Mouse (Mus musculus) hindbrain, embryonic 11.5 days (tissue): Measurements from ENCODE around the gene Dusp1. TPM values are rescaled to one million over a fixed set of nuclear protein-coding genes. Genes with fewer than 3 reads are reported as not detected.

Experiments
- ATAC-seq: fragments of 200-750 bp; cut with Nextera tagmentation; 2 replicates; pipeline ENCODE4 v1.8.0; 2017; ENCODE audit warnings: mild to moderate bottlenecking, moderate TSS enrichment, moderate library complexity; ENCODE audit not compliant: low FRiP score
- DNase-seq: peaks from one replicate; pipeline ENCODE4 v3.0.0-alpha.2; 2015; ENCODE audit warnings: low spot score
- H3K27ac ChIP-seq: fragments of 300-500 bp; sonication (generic); 2 replicates; pipeline ENCODE4 v1.5.1; 2014; ENCODE audit warnings: mild to moderate bottlenecking, low read depth, low read length
- H3K27me3 ChIP-seq: fragments of 300-500 bp; sonication (generic); 2 replicates; pipeline ENCODE4 v1.6.1; 2014; ENCODE audit warnings: mild to moderate bottlenecking, low read length, moderate library complexity, mixed read lengths; ENCODE audit not compliant: control insufficient read depth, insufficient read depth
- H3K36me3 ChIP-seq: fragments of 300-500 bp; sonication (generic); 2 replicates; pipeline ENCODE4 v1.6.1; 2014; ENCODE audit warnings: mild to moderate bottlenecking, low read length, moderate library complexity, mixed read lengths; ENCODE audit not compliant: control insufficient read depth, insufficient read depth
- H3K4me1 ChIP-seq: fragments of 300-500 bp; sonication (generic); replicated peaks from 2 replicates; pipeline ENCODE4 v1.6.1; 2014; ENCODE audit warnings: low read length, mixed read lengths; ENCODE audit not compliant: control insufficient read depth, insufficient read depth
- H3K4me2 ChIP-seq: fragments of 300-500 bp; sonication (generic); replicated peaks from 2 replicates; pipeline ENCODE4 v1.6.1; 2014; ENCODE audit warnings: mild to moderate bottlenecking, low read depth, low read length
- H3K4me3 ChIP-seq: fragments of 300-500 bp; sonication (generic); 2 replicates; pipeline ENCODE4 v1.5.1; 2014; ENCODE audit warnings: low read depth, low read length
- H3K9ac ChIP-seq: fragments of 300-500 bp; sonication (generic); 2 replicates; pipeline ENCODE4 v1.6.1; 2014; ENCODE audit warnings: low read depth, low read length
- H3K9me3 ChIP-seq: fragments of 300-500 bp; sonication (generic); 2 replicates; pipeline ENCODE4 v1.6.1; 2016; ENCODE audit warnings: low read length; ENCODE audit not compliant: control insufficient read depth
- polyA plus RNA-seq: library from polyadenylated mRNA; unstranded; fragments of >200 nt; fragmentation: Nextera tagmentation; extraction: Ambion mirVana; gene quantifications from 2 replicates; pipeline ENCODE4 v1.2.1, GENCODE M21; 2014

The Dusp1 gene
- polyA plus RNA-seq, 1 experiment from 2014 or later = 34.9 TPM

- Histone ChIP-seq H3K27me3 (no peaks in the 10 kb centered on the region), H3K4me1 (no peaks in the 10 kb centered on the region), H3K4me3 (no peak overlapping the region), H3K27ac (no peak overlapping the region), H3K9me3 (no peaks in the 10 kb centered on the region), H3K36me3 (no peaks in the 10 kb centered on the region), H3K4me2 (no peak overlapping the region), H3K9ac (no peak overlapping the region)
- ATAC-seq (no peak), DNase-seq (no peak)
Measured at GRCm38 (mm10) chr17:26457506-26457905, 104.4 kb downstream of the Dusp1 start.

Other genes with a start within 250 kb of the Dusp1 start
- 0.25 and 0.79 TPM in 2 replicates for gene Neurl1b, start 147.3 kb downstream of the Dusp1 start, polyA plus RNA-seq
- gene Ergic1, start 639 bp downstream of the Dusp1 start, polyA plus RNA-seq = 112 and 119 TPM in 2 replicates
- 123 and 126 TPM in 2 replicates for gene Atp6v0e, start 101.1 kb upstream of the Dusp1 start, polyA plus RNA-seq
- 4.1 and 10.2 TPM in 2 replicates for gene Crebrf, start 153.5 kb upstream of the Dusp1 start, polyA plus RNA-seq
- gene Bnip1, start 218.9 kb upstream of the Dusp1 start, polyA plus RNA-seq = 45.9 and 52.9 TPM in 2 replicates